Mouse (Mus musculus) retina, adult 2 months (tissue): ENCODE measurements at regions not wholly inside any gene's neighbourhood (a gene's known extent, or its start where the extent isn't known, plus 50 kb on each side); places are given as distances from the start of the nearest gene placed in this dataset.

ENCODE experiments used
- DNase-seq: peaks from one replicate; pipeline ENCODE4 v3.0.0-alpha.2; 2012; ENCODE audit warnings: low read depth, low spot score

DNA sequence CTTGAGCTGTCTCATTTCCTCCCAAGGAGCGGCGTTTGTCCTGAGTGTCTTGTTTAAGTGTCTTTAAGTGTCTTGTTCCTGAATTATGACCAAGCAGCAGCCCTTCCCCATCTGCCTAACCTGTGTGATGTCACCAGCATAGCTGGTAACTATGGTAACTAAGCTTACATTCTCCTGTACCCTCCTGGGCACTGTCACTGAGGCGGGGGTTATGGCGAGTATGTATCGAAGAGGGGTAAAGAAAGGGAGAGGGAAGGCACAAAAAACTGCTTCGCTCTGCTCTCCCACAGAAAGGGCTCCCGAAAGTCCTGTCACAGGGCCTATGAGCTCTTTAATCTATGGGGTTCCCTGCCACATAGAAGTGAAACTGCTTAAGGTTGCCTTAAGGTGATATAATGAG lies 89.6 kb downstream of the Ppp4r2 start:
- DNase-seq = no peak

DNA sequence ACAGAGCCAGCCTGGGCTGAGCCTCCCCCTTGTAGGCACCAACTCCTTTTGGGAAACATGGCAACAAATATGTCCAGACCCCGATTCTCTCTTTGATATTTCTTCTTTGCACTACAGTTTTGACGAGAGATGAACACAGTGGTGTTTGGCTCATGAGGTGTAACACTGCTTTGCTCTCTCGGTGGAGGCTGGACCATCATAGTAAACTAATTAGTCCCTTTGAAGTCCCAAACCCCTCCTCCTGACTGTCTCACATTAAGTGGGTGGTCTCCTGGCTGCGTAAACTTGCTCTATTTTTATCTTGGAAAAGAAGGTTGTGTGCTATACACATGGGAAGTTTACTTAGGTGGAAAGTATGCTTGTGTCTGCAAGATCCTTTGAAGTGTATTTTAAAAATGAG lies 90.3 kb downstream of the Ppp4r2 start:
- no peak for DNase-seq

DNA sequence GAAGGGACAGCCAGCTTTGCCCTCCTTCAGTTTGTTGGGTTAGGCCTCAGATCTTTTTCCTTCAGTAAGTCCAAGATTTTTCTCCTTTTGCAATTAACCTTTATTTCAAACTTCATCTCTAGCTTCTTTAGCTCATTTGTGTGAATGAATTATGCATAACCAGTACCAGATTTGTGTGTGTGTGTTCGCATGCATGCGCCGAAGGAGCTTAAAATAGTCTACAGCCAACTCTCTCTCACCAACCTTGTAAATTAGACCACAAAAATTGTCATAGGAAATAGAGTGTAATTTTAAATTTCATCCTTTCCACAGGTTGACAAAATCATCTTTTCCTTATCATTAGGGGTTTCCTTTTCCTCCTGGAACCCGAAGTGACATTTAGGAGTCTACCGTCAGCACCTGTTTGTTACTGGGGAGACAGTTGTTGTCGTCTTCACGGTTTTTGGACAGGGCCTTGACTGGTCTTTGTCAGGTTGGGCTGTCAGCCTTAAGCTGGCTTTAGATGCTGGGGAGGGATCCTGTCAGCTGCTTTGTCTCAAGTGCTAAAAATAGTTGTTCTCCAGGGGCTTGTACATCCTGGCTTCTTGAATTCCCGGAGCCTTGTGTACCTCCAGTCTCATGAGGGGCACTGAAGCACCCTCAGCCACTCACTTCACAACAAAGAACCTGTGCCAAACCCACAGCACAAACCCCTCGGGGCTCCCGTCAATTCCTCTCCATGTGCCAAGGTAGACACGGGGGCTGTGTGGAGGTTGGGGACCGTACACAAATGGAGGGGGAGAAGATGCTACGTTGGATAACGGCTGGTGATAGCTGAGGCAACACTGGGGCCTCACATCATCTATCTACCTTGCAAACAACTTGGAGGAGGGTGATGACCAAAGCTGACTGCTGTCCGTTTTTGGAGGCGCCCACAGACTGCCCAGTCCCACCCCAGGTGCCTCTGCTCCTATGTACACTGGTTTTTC lies 95.7 kb downstream of the Ppp4r2 start:
- no peak for DNase-seq

DNA sequence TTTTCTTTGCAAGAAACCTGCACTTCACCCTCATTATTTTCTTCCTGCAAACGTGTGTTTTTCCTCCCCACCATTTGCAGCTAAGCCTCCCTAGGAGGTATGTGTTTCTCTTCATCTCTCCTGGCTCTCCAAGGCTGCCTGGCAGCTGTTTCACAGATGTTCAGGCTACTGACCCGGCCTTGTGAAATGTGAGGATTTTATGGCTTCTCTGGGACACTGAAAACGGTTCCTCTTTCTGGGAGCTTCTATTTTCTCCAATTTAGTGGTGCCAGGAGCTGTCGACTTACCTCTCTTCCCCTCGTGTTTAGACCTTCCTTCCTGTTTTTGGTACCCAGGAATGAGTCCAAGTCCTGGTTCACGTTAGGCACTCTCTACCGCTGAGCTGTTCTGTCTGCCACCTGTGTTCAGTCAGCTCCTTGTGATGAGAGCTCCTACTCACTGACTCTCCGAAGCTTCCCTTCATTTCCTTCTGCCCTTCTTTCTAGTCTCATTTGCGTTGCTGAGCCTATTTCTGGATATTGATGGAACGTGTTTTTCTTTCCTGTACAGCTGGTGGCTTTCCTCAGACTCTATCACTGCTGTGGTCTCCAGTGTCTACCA lies 96.4 kb downstream of the Ppp4r2 start:
- no peak for DNase-seq

DNA sequence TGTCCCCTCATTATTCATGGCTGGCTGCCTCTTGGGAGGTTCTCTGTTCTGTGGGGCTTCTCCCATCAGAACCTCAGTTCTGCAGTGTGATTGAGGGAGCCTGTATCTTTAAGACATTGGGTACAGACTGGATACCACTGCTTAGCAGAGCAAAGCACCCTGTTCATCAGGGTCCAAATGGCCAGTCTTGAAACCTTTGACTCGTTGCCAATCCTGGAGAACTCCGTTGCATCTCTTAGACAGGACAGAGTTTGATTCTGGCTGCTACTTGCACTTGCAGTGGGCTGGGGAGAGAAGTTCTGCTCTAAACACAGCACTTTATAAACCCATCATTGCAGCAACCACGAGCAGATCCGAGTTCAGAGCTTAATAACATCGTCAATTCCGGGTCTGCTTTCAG lies 97.3 kb downstream of the Ppp4r2 start:
- DNase-seq = no peak

DNA sequence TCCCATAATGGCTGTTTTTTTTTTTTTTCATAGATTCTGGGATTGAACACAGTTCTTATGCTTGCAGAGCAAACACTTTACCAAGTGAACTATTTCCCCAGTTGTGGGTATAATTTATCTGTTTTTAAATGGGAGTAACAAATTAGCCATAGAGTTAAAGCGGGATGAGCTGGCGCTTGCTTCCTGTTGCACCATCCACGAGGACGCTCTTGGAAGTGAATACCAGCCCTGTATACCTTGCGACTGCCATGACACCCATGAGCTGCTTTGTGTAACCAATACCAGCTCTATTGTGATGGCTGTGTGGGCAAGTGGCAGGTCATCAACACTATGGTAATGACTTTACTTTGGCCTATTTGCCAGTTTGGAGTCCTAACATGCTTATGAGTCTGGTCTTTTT lies 101.0 kb downstream of the Ppp4r2 start:
- DNase-seq = no peak

DNA sequence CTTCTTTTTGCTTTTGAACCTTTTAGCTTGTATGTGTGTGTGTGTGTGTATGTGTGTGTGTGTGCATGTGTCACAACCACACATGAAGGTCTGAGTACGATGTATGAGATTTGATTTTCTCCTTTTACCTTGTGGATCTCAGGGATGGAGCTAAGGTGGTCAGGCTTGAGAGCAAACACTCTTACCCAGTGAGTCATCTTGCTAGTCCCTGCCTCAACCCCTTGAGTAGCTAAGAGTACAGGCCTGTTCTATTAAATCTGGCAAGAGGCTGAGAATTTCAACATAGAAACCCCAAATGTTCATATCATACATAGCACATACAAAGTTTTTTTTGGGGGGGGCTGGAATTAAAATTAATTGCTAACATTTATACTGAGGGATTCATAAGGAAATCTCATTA lies 104.4 kb downstream of the Ppp4r2 start:
- no peak for DNase-seq

DNA sequence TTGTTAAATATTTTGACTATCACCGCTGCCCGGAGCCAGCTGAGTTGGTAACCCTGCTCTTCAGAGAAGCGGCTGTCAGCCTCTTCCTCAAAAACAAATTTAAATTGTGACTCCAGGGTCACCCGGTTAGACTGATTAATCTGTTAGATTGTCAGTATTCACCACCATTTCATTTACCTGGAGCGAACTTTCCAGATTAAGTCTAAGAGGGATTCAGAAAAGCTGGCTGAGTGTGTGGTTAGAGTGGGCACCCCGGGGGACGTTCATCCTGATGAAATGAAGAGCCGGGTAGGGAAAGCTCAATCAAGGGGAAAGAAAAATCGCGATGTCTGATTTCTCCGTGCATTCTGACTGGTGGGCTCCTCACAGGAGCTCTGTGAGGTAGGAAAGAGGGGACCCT lies 105.0 kb downstream of the Ppp4r2 start:
- DNase-seq = no peak

DNA sequence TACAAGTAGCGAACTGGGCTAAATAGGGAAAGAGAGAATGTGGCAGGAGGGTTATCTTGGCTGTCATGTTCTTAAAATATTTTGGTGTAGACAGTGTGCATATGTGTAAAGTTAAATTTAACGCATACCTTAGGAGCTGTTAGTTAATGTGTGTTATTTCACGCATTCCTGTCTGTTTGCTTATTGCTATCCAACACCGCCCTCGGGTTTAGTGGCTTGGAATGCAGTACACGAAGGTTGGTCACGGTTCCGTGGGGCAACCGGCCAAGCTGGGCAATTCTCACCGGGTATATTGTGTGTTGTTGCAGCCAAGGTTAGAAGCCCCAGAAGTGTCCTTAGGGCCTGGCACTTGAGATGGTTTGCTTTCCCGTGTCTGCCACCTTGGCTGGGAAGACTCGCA lies 105.6 kb downstream of the Ppp4r2 start:
- no peak for DNase-seq

DNA sequence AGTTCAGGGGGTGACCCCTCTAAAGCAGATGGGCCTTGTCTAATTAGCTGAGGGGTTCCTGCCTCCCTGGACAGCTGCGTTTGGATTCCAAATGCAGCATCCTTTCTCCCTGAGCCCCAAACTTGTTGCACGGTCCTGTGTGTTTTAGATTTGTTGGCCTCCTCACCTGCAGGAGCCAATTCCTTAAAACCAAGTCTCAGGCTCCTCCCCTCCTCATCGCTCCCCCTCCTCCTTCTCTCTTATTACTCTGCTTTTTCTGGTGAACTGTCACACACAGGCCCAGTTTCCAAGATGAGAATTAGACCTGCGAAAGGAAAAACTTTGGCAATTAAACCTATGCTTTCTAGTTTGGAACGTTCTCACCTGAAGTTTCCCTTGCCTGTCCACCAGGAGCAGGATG lies 106.3 kb downstream of the Ppp4r2 start:
- no peak for DNase-seq

DNA sequence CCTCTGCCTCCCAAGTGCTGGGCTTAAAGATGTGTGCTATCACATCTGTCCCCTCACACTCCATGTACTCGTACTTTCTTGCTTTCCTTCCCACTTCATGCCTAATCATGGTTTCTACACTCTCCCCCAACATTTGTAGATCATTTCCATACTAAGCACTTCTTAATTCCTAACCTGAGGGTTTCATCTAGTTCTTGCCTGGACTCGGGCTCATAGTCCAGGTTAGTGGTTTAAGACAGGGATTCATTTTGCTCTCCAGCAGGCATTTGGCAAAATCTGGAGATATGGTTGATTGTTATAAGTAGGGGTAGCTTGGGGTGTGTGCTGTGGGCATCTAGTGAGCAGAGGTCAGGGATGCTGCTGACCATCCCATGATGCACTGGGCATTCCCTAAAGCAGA lies 108.3 kb downstream of the Ppp4r2 start:
- no peak for DNase-seq

DNA sequence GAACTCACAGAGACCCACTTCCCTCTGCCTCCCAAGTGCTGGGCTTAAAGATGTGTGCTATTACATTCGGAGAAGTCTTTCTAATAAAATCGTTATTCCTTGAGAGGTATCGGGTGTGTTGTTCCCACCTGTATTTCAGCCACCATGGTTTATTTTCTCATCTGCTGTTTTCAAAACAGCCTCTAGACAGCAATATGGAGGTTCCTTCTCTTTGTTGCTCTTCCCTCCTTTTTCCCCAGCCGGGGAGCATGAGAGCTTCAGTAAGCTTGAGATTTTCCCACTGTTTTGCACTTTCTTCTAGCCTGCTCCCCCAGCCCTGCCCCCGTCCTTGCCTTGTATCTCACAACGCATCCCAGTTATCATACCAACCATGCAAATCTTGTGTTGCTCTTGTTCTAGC lies 109.5 kb downstream of the Ppp4r2 start:
- no peak for DNase-seq

DNA sequence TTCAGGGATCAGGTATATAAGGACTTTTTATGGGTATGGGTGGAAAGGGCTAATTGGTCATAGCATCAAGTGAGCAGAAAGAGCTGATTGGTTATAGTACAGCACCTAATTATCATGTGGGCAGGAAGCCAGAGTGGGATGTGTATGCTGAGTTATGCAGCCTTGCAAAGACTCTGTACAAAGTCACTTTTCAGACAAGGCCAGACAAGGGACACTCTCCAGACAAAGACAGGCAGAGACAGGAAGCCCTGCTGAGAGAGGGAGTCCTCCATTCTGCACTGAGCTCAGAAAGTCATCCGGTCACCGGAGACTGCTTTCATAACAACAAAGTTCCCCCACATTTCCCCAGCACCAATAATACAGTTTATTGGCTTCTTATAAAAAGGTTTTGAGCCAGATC lies 112.4 kb downstream of the Ppp4r2 start:
- DNase-seq = no peak

DNA sequence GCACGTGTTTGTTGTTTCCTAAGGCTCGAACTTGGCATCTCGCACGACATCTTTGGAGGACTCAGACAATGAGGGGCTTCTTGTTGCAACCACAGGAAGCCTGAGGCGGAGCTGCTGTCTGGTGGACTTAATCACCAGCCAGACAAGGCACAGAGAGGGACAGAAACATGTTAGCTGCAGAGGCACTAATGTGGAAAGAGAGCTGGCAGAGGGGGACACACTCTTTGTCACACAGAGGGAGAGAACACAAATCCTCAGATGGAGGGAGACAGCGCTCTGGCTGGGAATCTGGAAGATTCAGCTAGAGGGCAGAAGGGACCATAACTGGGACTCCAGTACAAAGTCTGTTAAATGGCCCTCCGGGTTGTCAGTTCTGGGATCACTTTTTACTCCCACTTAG lies 114.9 kb downstream of the Ppp4r2 start:
- DNase-seq = no peak

DNA sequence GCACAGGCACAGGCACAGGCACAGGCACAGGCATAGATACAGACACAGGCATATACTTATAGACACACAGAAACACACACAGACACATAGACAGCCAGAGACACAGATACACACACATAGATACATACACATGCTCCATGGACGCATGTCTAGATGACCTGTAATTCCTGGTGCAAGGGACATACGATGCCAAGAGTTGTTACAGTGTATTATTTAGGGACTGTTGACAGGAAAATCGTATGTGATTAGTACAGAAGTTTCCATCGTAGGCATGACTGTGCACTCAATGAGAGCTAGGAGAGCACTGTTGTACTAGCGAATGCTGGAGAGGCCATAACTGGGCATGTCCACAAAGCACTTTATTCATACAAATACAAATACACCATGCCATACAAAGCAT lies 118.2 kb downstream of the Ppp4r2 start:
- DNase-seq = no peak

DNA sequence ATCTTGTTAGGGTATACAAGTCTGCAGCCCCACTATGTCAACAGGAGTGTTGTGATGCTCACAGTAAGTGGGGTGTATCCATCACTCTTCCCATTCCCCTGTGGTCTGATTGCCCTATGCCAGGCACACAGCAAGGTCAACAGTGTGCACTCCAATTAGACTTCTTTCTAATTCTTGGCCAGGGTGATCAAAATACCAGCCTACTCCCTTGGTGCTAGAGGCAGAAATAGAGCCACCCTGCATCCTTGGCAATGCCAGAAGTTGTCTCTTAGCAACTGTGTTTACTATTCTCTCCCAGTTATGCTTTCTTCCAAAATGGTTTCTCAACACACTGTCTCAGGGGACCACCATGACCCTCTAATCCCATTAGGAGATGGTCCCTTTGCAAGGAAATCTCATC lies 119.0 kb downstream of the Ppp4r2 start:
- DNase-seq = no peak

DNA sequence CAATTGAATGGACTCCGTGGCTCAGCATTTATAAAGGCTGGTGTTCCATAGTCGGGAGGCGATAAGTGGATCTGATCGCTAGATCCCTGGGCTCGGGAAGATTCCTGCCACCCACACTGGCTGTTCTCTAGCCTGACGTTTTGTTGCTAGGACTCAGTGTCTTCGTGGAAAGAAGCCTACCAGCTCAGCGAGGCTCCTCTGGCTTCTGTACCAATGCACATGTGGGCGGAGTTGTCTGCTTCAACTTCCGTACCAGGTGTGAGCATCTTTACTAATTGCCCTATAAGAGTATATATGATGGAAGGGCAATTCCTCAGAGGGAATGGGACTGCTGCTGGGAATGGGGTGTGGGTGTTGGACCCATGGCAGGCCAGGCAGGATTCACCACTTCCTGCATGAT lies 121.1 kb downstream of the Ppp4r2 start:
- no peak for DNase-seq

DNA sequence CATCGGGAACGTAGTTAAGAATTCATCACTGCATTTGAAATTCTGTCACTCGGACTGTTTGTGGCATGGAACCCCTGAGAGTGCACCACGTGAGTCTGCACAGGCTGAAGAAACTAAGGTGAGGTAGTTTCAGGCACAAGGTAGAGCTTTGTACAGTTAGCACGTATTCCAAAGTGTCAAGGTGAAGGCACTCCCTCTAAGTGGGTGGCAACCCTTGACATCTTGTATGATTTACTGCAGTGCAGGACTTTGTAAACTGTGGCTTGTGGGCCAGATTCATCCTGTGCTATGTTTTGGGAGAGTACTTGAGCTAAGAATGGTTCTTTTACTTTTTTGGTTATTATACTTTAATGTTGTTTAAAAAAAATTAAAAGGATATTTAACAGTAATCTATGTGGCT lies 133.1 kb downstream of the Ppp4r2 start:
- no peak for DNase-seq

DNA sequence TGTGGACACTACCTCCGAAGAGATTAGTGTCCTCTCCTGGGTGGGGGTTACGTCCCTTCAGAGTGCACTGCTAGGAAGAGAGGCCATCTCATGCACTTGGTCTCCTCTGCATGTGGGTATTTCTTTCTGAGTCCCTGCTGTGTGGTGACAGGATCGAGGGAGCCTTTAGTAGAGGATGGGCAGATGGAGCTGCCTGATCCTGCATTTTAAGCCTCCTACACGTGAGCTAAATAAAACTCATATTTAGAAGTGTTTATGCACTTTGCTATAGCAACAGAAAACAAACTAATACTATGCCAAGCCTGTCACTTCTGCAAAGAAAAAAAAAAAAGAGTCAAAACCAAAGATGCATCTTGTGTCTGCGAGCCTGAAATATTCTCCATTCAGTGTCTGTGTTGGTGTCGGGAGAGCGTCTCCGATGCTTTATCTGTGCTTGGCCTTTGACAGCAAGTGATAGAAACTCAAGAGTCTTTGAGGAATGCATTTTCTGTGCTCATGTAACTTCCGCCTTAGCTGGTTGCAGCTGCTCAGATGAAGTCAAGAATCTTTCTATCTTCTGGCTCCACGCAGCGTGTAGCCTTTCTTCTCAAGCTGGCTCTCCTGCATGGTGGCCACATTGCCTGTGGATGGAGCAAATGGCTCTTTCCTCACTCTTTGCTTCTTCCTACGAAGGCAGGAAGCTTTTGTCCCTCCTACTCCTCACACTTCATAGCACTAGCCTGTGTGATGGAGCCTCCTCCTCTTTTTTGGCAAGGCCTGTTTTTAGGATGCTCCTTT lies 134.8 kb downstream of the Ppp4r2 start:
- DNase-seq = no peak

DNA sequence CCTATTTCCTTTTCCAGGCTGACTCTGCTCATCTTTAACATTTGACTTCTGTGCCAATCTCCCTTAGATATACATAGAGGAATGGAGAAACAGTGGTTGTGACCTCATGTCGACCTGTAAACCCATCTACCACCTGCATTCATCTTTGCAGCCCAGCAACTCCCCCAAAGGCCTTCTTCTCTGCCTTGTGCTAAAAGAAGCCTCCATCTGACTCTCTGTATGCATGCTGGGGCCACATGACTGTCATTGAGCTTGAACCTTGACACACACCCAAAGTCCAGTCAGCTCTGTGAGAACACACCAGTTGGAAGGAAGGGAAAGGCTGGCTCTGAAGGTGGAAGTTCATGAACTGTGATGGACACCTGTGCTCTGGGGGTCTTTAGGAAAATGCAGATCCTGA lies 135.5 kb downstream of the Ppp4r2 start:
- DNase-seq = no peak

DNA sequence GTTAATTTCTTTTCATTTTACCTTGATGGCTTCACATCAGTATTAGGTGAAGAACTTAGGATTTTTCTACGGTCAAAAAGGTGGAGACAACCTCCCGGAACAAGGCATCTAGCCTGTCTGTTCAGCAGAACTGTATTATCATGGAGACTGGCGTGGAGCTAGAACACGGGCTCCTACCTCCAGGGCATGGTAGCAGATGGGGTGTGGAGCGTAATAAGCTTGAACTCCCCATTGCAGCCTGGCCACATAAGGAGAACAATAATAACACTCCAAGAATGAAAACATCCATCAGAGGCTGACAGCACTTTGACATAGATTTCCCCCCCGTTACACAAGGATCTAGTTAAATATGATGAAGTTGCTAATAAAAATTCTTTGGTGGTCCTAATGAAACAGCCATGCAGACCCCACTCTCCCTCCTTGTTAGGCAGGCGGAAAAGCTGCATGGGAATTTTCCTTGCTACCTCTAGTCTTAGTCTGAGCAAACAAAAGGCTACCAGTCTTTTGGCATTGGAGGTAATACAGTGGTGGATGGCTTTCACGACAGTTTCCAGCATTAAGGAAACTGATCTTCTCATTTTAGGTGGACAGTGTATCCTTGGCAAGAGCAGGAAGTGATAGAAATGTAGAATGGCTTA lies 137.5 kb downstream of the Ppp4r2 start:
- DNase-seq = no peak

DNA sequence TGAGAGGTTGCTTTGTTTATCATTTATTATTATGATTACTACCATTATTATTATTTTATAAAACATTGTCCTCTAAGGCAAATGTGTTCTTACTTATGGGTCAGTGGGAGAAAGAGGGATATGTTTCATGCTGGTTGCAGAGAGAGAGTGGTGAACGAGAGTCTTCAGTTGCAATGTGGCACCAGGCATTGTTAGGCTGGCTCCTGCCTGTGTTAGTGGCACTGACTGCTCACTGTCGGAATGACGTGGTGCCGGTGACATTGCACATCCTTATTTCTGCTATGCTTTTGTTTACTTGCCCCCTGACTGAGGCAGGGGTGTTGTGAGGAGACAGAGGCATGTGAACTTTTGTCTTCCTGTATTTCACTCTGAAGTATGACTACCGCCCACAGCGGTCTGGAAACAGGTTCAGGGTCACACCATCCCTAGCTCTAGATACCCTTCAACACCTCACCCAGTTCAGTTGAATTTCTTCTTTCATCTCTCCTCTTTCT lies 138.1 kb downstream of the Ppp4r2 start:
- DNase-seq = no peak
